Mouse (Mus musculus) stomach, embryonic 15.5 days (tissue): Measurements from ENCODE around the gene Hist2h2ac. TPM values are rescaled to one million over a fixed set of nuclear protein-coding genes. Genes with fewer than 3 reads are reported as not detected.

Source experiments
- ATAC-seq: fragments of 200-750 bp; cut with Nextera tagmentation; 2 replicates; pipeline ENCODE4 v1.8.0; 2017; ENCODE audit warnings: low read depth, moderate number of reproducible peaks, moderate TSS enrichment; ENCODE audit not compliant: insufficient read depth, low FRiP score
- H3K27ac ChIP-seq: fragments of 300-500 bp; sonication (generic); 2 replicates; pipeline ENCODE4 v1.5.1; 2015; ENCODE audit warnings: mild to moderate bottlenecking, inconsistent platforms
- H3K27me3 ChIP-seq: fragments of 300-500 bp; sonication (generic); replicated peaks from 2 replicates; pipeline ENCODE4 v1.6.1; 2015; ENCODE audit warnings: inconsistent platforms
- H3K36me3 ChIP-seq: fragments of 300-500 bp; sonication (generic); 2 replicates; pipeline ENCODE4 v1.6.1; 2015; ENCODE audit warnings: inconsistent platforms
- H3K4me1 ChIP-seq: fragments of 300-500 bp; sonication (generic); 2 replicates; pipeline ENCODE4 v1.6.1; 2015; ENCODE audit warnings: inconsistent platforms
- H3K4me2 ChIP-seq: fragments of 300-500 bp; sonication (generic); 2 replicates; pipeline ENCODE4 v1.6.1; 2015; ENCODE audit warnings: mild to moderate bottlenecking, inconsistent platforms
- H3K4me3 ChIP-seq: fragments of 300-500 bp; sonication (generic); replicated peaks from 2 replicates; pipeline ENCODE4 v1.5.1; 2015; ENCODE audit warnings: inconsistent platforms
- H3K9ac ChIP-seq: fragments of 300-500 bp; sonication (generic); 2 replicates; pipeline ENCODE4 v1.6.1; 2015; ENCODE audit warnings: inconsistent platforms
- H3K9me3 ChIP-seq: fragments of 300-500 bp; sonication (generic); 2 replicates; pipeline ENCODE4 v1.6.1; 2016; ENCODE audit warnings: inconsistent platforms
- WGBS: fragments of 180-500 bp; shearing (Covaris S2); methylation state at CpG from one replicate; pipeline ENCODE4 v1.1.7; 2015; 5-methylcytosine and 5-hydroxymethylcytosine counted together
- microRNA-seq: library from miRNA; unstranded; fragments of <30 nt; microRNA quantifications from one replicate; pipeline ENCODE4, GENCODE M21; 2016
- polyA plus RNA-seq: library from polyadenylated mRNA; unstranded; fragments of >200 nt; fragmentation: Nextera tagmentation; extraction: Ambion mirVana; gene quantifications from 2 replicates; pipeline ENCODE4 v1.2.1, GENCODE M21; 2015

The Hist2h2ac gene
- polyA plus RNA-seq, 1 experiment from 2014 or later, result 14.5 TPM

- Histone ChIP-seq H3K9ac (peak overlapping the region; percentile 88), H3K27ac (no peak overlapping the region), H3K4me1 (peaks cover 20% of the 10 kb centered on the region), H3K36me3 (peaks cover 13% of the 10 kb centered on the region), H3K27me3 (no peaks in the 10 kb centered on the region), H3K4me2 (peak overlapping the region; percentile 89), H3K4me3 (peak overlapping the region; percentile 95), H3K9me3 (no peaks in the 10 kb centered on the region)
- ATAC-seq, result no peak
- WGBS, result 33% methylated on average over 7 of the region's 7 CpGs
These were observed 47.5 kb downstream of the Hist2h2ac start for GRCm38 (mm10) chr3:96173185-96173584.

DNA sequence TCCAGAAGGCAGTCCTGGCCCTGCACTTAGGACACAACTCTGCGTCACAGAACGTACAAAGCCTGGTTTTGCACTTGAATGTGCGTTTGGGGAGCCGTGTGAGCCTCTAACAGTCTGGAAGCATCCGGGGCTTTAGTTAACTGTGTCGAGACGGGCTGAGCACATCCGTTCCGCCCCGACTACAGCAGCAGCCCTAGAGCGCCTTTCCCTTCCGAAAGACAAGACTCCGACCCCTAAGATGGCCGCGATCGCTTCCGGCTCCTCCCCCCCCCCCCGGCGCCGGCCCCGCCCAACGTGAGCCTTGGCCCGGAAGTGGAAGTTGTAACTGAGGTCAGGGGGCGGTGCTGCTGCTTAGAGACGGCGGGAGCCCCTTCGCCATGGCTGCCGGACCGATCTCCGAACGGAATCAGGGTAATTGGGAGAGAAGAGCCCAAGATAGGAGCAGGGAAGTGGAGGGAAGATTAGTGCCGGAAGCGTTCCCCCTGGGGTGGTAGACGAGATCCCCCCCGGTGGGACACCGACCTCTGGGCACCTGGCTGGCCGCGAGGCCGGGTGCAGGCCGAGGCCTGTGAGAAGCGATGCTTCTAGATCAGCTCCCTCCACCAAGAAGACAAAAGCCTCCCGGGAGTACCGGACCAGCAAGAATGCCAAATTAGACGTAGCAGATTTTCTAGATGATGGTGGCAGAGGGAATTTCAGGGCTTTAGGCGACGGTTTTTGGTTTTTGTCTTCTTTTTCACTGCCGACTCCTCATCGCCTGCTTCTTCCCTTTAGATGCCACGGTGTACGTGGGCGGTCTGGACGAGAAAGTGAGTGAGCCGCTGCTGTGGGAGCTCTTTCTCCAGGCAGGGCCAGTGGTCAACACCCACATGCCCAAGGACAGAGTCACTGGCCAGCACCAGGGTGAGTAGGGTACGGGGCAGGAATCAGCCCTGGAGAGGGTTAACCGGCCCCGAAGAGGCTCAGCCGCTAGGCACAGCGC is 48.2 kb downstream of the Hist2h2ac start, which contains the start of gene Sf3b4:
Sf3b4 (plus strand) TSS at position 136 of the 982 bp plus-strand sequence.
- H3K36me3 ChIP-seq, result peaks cover 7% of the 10 kb centered on the region

DNA sequence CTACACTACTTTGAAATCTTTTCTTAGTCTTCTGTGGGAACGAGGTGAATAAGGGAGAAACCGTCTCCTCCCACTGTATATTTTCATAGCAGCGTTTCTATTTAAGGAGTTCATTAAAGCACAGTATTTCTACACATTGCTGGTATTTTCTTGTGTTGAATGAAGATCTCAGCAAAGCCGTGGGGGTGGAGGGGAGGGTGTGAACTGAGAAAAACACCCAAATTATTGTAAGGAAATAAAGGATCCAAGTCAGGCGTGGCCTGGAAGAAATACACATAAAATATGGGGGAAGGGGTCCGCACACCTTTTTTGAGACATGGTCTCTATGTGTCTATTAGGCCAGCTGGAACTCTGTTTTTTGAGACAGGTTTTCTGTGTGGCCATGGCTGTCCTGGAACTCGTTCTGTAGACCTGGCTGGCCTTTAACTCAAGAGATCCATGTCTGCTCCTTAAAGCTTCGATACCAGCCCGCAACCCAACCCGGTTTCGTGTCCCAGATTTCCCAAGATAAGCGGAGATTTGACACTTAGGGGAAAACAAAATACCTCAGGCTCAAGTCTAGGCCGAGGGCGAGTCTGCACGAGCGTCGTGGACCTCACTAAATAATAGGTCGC is 49.0 kb downstream of the Hist2h2ac start:
- Histone ChIP-seq H3K27ac (peak overlapping the region; percentile 99), H3K4me3 (peak overlapping the region; percentile 95), H3K4me2 (peak overlapping the region; percentile 89), H3K4me1 (peaks cover 20% of the 10 kb centered on the region), H3K36me3 (peaks cover 5% of the 10 kb centered on the region; the same call in 1 of the 2 replicates), H3K9ac (peak overlapping the region; percentile 65), H3K27me3 (no peaks in the 10 kb centered on the region), H3K9me3 (no peaks in the 10 kb centered on the region)
- WGBS, result 13% methylated on average over 18 of the region's 18 CpGs
- no peak for ATAC-seq

More for the DNA sequence above, 48.2 kb downstream of the Hist2h2ac start, which contains the start of gene Sf3b4:
- Histone ChIP-seq H3K9ac (peak within 1 kb of the TSS; percentile 88), H3K9me3 (no peaks in the 10 kb centered on the region), H3K27ac (peak within 1 kb of the TSS; percentile 99), H3K4me1 (peaks cover 20% of the 10 kb centered on the region), H3K4me3 (peak within 1 kb of the TSS; percentile 95), H3K27me3 (no peaks in the 10 kb centered on the region), H3K4me2 (peak within 1 kb of the TSS; percentile 89)
- under 1% methylated on average over 57 of the region's 58 CpGs for WGBS
- peak; percentile 93 for ATAC-seq

DNA sequence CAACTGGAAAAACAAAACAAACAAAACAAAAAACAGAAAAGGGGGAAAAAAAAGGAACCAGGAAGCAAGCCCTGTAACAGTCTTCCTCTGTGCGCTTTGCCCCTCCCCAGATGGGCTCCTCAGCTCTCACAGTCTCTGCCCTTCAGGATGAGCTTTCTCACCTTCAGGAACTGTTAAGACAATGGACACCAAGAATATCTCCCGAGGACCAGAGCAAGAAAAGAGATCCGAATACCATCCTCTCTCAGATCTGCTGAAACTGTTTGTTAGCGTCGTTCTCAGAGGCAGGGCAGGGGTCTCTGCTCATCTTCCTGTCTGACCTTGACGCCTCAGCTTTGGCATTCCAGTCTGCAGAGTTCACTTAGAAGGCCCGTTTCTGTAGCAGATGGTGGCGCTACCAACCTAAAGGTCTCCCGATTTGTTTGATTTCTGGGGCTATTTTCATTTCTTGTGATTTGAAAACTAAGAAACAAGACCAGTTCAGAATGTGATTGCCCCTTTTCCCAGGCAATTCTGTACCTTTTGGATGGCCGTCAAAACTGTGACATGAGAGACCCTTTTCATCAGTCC is 49.6 kb downstream of the Hist2h2ac start:
- 52% methylated on average over 10 of the region's 10 CpGs for WGBS
- Histone ChIP-seq H3K9me3 (no peaks in the 10 kb centered on the region), H3K36me3 (no peaks in the 10 kb centered on the region), H3K27me3 (no peaks in the 10 kb centered on the region), H3K27ac (peak overlapping the region; percentile 99), H3K4me3 (peak overlapping the region; percentile 95; the same call in 1 of the 2 replicates), H3K4me1 (peaks cover 20% of the 10 kb centered on the region), H3K4me2 (peak overlapping the region; percentile 89), H3K9ac (peak overlapping the region; percentile 65; the same call in 1 of the 2 replicates)
- ATAC-seq, result no peak

Small RNAs within 50 kb of the gene (microRNA-seq; reads per million reads assigned to microRNA genes)
- gene Gm44492, result not detected
- gene Gm47311, result not detected
- not detected for gene Gm47313

Other genes with a start within 250 kb of the Hist2h2ac start
- 30.9 and 33.2 TPM in 2 replicates for gene Plekho1, start 224.9 kb downstream of the Hist2h2ac start, polyA plus RNA-seq
- gene Vps45, start 162.4 kb downstream of the Hist2h2ac start, polyA plus RNA-seq, result 33.9 and 35.1 TPM in 2 replicates
- 20.0 and 22.3 TPM in 2 replicates for gene Otud7b, start 116.4 kb downstream of the Hist2h2ac start, polyA plus RNA-seq
- 13.7 and 15.0 TPM in 2 replicates for gene Mtmr11, start 58.9 kb downstream of the Hist2h2ac start, polyA plus RNA-seq
- 135 and 139 TPM in 2 replicates for gene Sf3b4, start 48.5 kb downstream of the Hist2h2ac start, polyA plus RNA-seq
- 5.7 and 6.4 TPM in 2 replicates for gene Sv2a, start 39.7 kb downstream of the Hist2h2ac start, polyA plus RNA-seq
- 54.8 and 55.0 TPM in 2 replicates for gene Bola1, start 1.2 kb downstream of the Hist2h2ac start, polyA plus RNA-seq
- gene Hist2h2ab, start 1.0 kb downstream of the Hist2h2ac start, polyA plus RNA-seq, result 0.81 TPM in 1 of 2 replicates, not detected in the other
- gene Hist2h2be, start 239 bp upstream of the Hist2h2ac start, polyA plus RNA-seq, result 8.0 and 8.8 TPM in 2 replicates
- gene Hist2h3c2, start 18.2 kb upstream of the Hist2h2ac start, polyA plus RNA-seq, result 5.6 and 8.7 TPM in 2 replicates
- gene Hist2h2aa2, start 19.4 kb upstream of the Hist2h2ac start, polyA plus RNA-seq, result 50.4 and 70.5 TPM in 2 replicates
- gene Hist2h2aa1, start 24.6 kb upstream of the Hist2h2ac start, polyA plus RNA-seq, result 23.0 and 26.2 TPM in 2 replicates
- gene Hist2h3c1, start 25.8 kb upstream of the Hist2h2ac start, polyA plus RNA-seq, result 1.9 and 2.5 TPM in 2 replicates
- gene Hist2h4, start 42.4 kb upstream of the Hist2h2ac start, polyA plus RNA-seq, result 9.7 and 18.1 TPM in 2 replicates
- 62.1 and 69.4 TPM in 2 replicates for gene Hist2h3b, start 47.8 kb upstream of the Hist2h2ac start, polyA plus RNA-seq
- 8.2 and 11.2 TPM in 2 replicates for gene Hist2h2bb, start 48.9 kb upstream of the Hist2h2ac start, polyA plus RNA-seq
- gene Fcgr1, start 73.1 kb upstream of the Hist2h2ac start, polyA plus RNA-seq, result 3.8 and 4.4 TPM in 2 replicates
- gene BC107364, start 231.4 kb upstream of the Hist2h2ac start, polyA plus RNA-seq, result 0.28 and 0.37 TPM in 2 replicates